Mouse (Mus musculus): ENCODE data around the gene Plekhg5. TPM values are rescaled to one million over a fixed set of nuclear protein-coding genes. Genes with fewer than 3 reads are reported as not detected.

Gene Plekhg5
- total RNA-seq, 1 experiment from 2014 or later: 6.0 TPM

GRCm38 (mm10) chr4:152120311-152121182, 48.2 kb downstream of the Plekhg5 start:
- ATAC-seq (replicated peaks; ENCODE audit: low read depth, poor library complexity, severe bottlenecking): no peak

- no peak for ATAC-seq (replicated peaks; ENCODE audit: low read depth, poor library complexity, severe bottlenecking)
Measured at GRCm38 (mm10) chr4:152121183-152121505, 48.8 kb downstream of the Plekhg5 start.

- peak; percentile 52 for ATAC-seq (replicated peaks; ENCODE audit: low read depth, poor library complexity, severe bottlenecking)
Measured at GRCm38 (mm10) chr4:152124361-152124961, 52.2 kb downstream of the Plekhg5 start.

- ATAC-seq (replicated peaks; ENCODE audit: low read depth, poor library complexity, severe bottlenecking): no peak
Measured at GRCm38 (mm10) chr4:152125161-152126025, 53.1 kb downstream of the Plekhg5 start.

GRCm38 (mm10) chr4:152126026-152126920, 54.0 kb downstream of the Plekhg5 start:
- no peak for ATAC-seq (replicated peaks; ENCODE audit: low read depth, poor library complexity, severe bottlenecking)

- ATAC-seq (replicated peaks; ENCODE audit: low read depth, poor library complexity, severe bottlenecking): no peak
Measured at GRCm38 (mm10) chr4:152127884-152128283, 55.6 kb downstream of the Plekhg5 start.

GRCm38 (mm10) chr4:152128784-152129183, 56.5 kb downstream of the Plekhg5 start:
- ATAC-seq (replicated peaks; ENCODE audit: low read depth, poor library complexity, severe bottlenecking): no peak

- no peak for ATAC-seq (replicated peaks; ENCODE audit: low read depth, poor library complexity, severe bottlenecking)
Measured at GRCm38 (mm10) chr4:152129395-152129930, 57.2 kb downstream of the Plekhg5 start.

- peak; percentile 48 for ATAC-seq (replicated peaks; ENCODE audit: low read depth, poor library complexity, severe bottlenecking)
Measured at GRCm38 (mm10) chr4:152130771-152131653, 58.7 kb downstream of the Plekhg5 start.

- ATAC-seq (replicated peaks; ENCODE audit: low read depth, poor library complexity, severe bottlenecking): no peak
Measured at GRCm38 (mm10) chr4:152131809-152132771, 59.8 kb downstream of the Plekhg5 start.

- no peak for ATAC-seq (replicated peaks; ENCODE audit: low read depth, poor library complexity, severe bottlenecking)
Measured at GRCm38 (mm10) chr4:152132772-152133169, 60.5 kb downstream of the Plekhg5 start.

- no peak for ATAC-seq (replicated peaks; ENCODE audit: low read depth, poor library complexity, severe bottlenecking)
Measured at GRCm38 (mm10) chr4:152133213-152133612, 60.9 kb downstream of the Plekhg5 start.

- peak; percentile 42; the same call in 1 of the 2 replicates for ATAC-seq (replicated peaks; ENCODE audit: low read depth, poor library complexity, severe bottlenecking)
Measured at GRCm38 (mm10) chr4:152134507-152134906, 62.2 kb downstream of the Plekhg5 start.

- ATAC-seq (replicated peaks; ENCODE audit: low read depth, poor library complexity, severe bottlenecking): no peak
Measured at GRCm38 (mm10) chr4:152135363-152135762, 63.1 kb downstream of the Plekhg5 start.

- no peak for ATAC-seq (replicated peaks; ENCODE audit: low read depth, poor library complexity, severe bottlenecking)
Measured at GRCm38 (mm10) chr4:152136112-152136875, 64.0 kb downstream of the Plekhg5 start.

- no peak for ATAC-seq (replicated peaks; ENCODE audit: low read depth, poor library complexity, severe bottlenecking)
Measured at GRCm38 (mm10) chr4:152136876-152137250, 64.6 kb downstream of the Plekhg5 start.
